Mouse (Mus musculus): ENCODE measurements around the gene Rad51b. TPM values are rescaled to one million over a fixed set of nuclear protein-coding genes. Genes with fewer than 3 reads are reported as not detected.

Rad51b gene
- polyA plus RNA-seq, 1 experiment from 2014 or later, result 7.8 TPM

DNA sequence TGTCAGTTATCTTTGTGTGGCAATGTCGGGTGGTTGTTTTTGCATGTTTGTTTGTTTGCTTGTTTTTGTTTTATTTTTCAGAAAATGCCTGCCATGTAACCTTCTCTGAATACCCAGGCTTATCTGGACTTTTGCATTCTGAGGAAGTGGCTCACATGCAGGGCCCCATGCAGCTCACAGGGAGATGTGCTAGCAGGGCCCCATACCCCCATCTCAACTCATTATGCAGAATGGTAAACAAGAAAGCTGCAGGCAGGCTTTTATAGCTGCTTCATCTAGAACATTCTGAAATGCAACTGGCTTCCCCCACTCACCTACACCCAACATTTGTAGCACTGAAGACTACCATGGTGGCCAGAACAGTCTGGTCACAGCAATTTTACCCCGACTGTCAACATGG is 557.4 kb downstream of the Rad51b start:
- Histone ChIP-seq H3K4me3 (replicated peaks) (no peak overlapping the region), H3K27ac (peak overlapping the region; percentile 54)
- 85% methylated on average over 2 of the region's 2 CpGs for WGBS

GRCm38 (mm10) chr12:79856116-79856909 is 559.2 kb downstream of the Rad51b start:
- H3K36me3 ChIP-seq, result no peaks in the 10 kb centered on the region
- no peak overlapping the region for H3K4me2 ChIP-seq (replicated peaks)
- peak overlapping the region; percentile 68 for H3K27ac ChIP-seq
- H3K9me3 ChIP-seq, result no peaks in the 10 kb centered on the region
- H3K4me1 ChIP-seq (replicated peaks), result peaks cover 40% of the 10 kb centered on the region
- H3K4me3 ChIP-seq (replicated peaks), result no peak overlapping the region
- no peak overlapping the region for H3K9ac ChIP-seq
- 45% methylated on average over 11 of the region's 11 CpGs for WGBS
- peak; percentile 40; the same call in 1 of the 2 replicates for ATAC-seq
- no peaks in the 10 kb centered on the region for H3K27me3 ChIP-seq (replicated peaks)

More for the DNA sequence above, 557.4 kb downstream of the Rad51b start:
- Histone ChIP-seq H3K9ac (no peak overlapping the region), H3K4me2 (replicated peaks) (no peak overlapping the region), H3K4me1 (replicated peaks) (peaks cover 27% of the 10 kb centered on the region), H3K9me3 (no peaks in the 10 kb centered on the region), H3K36me3 (no peaks in the 10 kb centered on the region), H3K27me3 (replicated peaks) (no peaks in the 10 kb centered on the region)
- no peak for ATAC-seq

DNA sequence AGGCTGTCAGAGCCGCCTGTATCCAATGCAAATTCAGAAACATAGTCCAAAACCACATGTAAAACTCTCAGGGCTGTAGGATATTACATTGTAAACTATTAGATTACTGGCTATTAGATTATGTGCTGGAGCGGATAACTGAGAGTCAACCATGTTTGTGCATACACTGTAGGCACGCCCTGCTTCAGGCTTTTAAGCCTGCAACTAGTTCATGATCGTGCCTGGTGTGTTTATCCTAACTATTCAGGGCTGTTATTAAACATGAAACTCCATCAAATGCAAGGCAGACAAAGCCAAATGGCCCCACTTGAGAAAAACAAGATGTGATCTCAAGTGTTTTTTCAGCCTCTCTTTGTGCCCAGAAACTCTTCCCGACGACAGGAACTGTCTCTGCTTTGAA is 560.6 kb downstream of the Rad51b start:
- Histone ChIP-seq H3K4me1 (replicated peaks) (peaks cover 40% of the 10 kb centered on the region), H3K27me3 (replicated peaks) (no peaks in the 10 kb centered on the region), H3K4me3 (replicated peaks) (no peak overlapping the region), H3K4me2 (replicated peaks) (no peak overlapping the region), H3K27ac (0 out of 2 replicates have a peak overlapping the region, but pooled peaks have one; percentile 78), H3K9ac (no peak overlapping the region), H3K36me3 (no peaks in the 10 kb centered on the region), H3K9me3 (no peaks in the 10 kb centered on the region)
- 51% methylated on average over 6 of the region's 6 CpGs for WGBS
- no peak for ATAC-seq

GRCm38 (mm10) chr12:79858336-79858735 is 561.3 kb downstream of the Rad51b start:
- Histone ChIP-seq H3K4me2 (replicated peaks) (no peak overlapping the region), H3K9ac (no peak overlapping the region), H3K9me3 (no peaks in the 10 kb centered on the region; the same call in 1 of the 2 replicates), H3K4me1 (replicated peaks) (peaks cover 40% of the 10 kb centered on the region), H3K4me3 (replicated peaks) (no peak overlapping the region), H3K27me3 (replicated peaks) (no peaks in the 10 kb centered on the region), H3K36me3 (no peaks in the 10 kb centered on the region), H3K27ac (peak overlapping the region; percentile 78)
- no peak for ATAC-seq
- WGBS, result 62% methylated on average over 11 of the region's 11 CpGs

DNA sequence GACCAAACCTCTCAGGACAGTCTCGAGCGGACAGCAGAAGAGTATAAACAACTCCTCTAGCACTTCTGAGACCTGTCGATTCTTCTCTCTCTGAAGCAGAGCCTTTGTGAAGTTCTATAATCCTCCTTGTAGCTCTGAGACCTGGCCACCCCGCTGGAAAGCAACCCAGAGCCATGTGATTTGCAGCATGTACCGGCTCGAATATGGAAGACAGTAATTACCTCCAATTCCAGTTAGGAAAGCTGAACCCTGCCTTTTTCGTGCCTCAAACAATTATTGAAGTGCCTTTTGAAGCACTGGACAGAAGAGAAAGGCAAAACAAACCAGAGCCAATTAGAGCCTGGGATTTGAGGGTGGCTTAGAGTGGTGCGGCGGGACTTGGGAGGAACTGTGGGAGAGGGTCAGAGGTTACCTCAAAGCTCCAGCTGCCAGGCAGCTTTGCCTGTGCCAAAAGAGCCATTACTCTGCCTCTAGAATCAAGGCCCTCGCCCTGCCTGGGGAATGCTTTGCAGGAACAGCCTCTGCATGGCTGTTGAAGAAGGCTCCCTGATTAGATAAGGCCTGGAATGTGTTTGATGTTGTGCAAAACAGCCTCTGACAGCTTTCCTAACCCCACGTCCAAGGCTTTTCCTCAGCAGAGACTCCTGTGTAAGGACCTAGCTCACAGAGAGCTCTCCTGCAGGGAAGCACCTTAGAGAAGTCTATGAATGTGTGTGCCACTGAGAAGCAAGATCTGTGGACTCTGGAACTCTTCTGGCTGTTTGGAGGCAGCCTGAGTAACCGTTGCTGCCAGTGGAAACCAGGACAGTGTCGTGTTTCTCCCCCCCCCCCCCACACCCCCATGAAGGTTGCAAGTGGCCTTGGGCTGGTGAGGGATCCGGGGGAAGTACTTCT is 562.5 kb downstream of the Rad51b start:
- peak; percentile 87 for ATAC-seq
- no peak overlapping the region for H3K9ac ChIP-seq
- H3K4me3 ChIP-seq (replicated peaks), result no peak overlapping the region
- no peaks in the 10 kb centered on the region for H3K36me3 ChIP-seq
- H3K4me2 ChIP-seq (replicated peaks), result no peak overlapping the region
- H3K4me1 ChIP-seq (replicated peaks), result peaks cover 37% of the 10 kb centered on the region
- no peaks in the 10 kb centered on the region for H3K27me3 ChIP-seq (replicated peaks)
- WGBS, result 21% methylated on average over 14 of the region's 14 CpGs
- no peaks in the 10 kb centered on the region; the same call in 1 of the 2 replicates for H3K9me3 ChIP-seq
- H3K27ac ChIP-seq, result peak overlapping the region; percentile 78

DNA sequence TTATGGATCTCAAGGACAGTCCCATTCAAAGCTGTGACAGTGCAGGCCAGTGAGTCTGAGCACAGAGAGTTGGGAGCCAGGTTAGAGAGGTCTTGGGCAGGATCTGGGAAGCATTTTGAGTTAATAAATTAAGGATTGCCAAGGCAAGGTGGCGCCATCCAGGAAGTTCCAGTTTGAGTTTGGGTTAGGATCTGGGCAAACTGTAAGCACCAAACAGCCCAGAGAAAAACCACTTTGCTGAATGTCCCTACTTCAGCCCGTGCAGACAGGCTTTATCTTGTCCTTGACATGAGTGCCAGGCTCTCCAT is 563.1 kb downstream of the Rad51b start:
- Histone ChIP-seq H3K36me3 (no peaks in the 10 kb centered on the region), H3K27ac (peak overlapping the region; percentile 78), H3K9ac (no peak overlapping the region; the same call in 1 of the 2 replicates), H3K4me1 (replicated peaks) (peaks cover 36% of the 10 kb centered on the region), H3K4me3 (replicated peaks) (no peak overlapping the region), H3K9me3 (no peaks in the 10 kb centered on the region; the same call in 1 of the 2 replicates), H3K4me2 (replicated peaks) (no peak overlapping the region), H3K27me3 (replicated peaks) (no peaks in the 10 kb centered on the region)
- 53% methylated on average over 2 of the region's 2 CpGs for WGBS
- no peak for ATAC-seq

Other genes with a start within 250 kb of the Rad51b start
- 25.4 and 26.0 TPM in 2 replicates for gene Pigh, start 207.6 kb upstream of the Rad51b start, polyA plus RNA-seq (2015; fragmentation: Nextera tagmentation; extraction: Ambion mirVana)
- gene Arg2, start 166.5 kb upstream of the Rad51b start, polyA plus RNA-seq (2015; fragmentation: Nextera tagmentation; extraction: Ambion mirVana), result 0.55 and 1.1 TPM in 2 replicates
- 106 and 111 TPM in 2 replicates for gene Vti1b, start 124.6 kb upstream of the Rad51b start, polyA plus RNA-seq (2015; fragmentation: Nextera tagmentation; extraction: Ambion mirVana)
- gene Rdh11, start 105.0 kb upstream of the Rad51b start, polyA plus RNA-seq (2015; fragmentation: Nextera tagmentation; extraction: Ambion mirVana), result 34.7 and 38.9 TPM in 2 replicates
- 1.3 and 1.4 TPM in 2 replicates for gene Rdh12, start 88.4 kb upstream of the Rad51b start, polyA plus RNA-seq (2015; fragmentation: Nextera tagmentation; extraction: Ambion mirVana)
- gene Zfyve26, start 978 bp upstream of the Rad51b start, polyA plus RNA-seq (2015; fragmentation: Nextera tagmentation; extraction: Ambion mirVana), result 11.6 and 13.7 TPM in 2 replicates

Measured in intestine, embryonic 15.5 days (tissue).